Mouse (Mus musculus) ES-E14 (cell line): ENCODE data around the gene Gif.

ENCODE experiments used
- CHD2 ChIP-seq: IDR thresholded peaks from 2 replicates; pipeline ENCODE4 v1.6.1; 2014; ENCODE audit warnings: mild to moderate bottlenecking, low read depth, low read length, inconsistent platforms
- HCFC1 ChIP-seq: IDR thresholded peaks from 2 replicates; pipeline ENCODE4 v1.6.1; 2012; ENCODE audit warnings: low read length, inconsistent platforms, borderline replicate concordance; ENCODE audit not compliant: insufficient read depth
- MAFK ChIP-seq: IDR thresholded peaks from 2 replicates; pipeline ENCODE4 v1.6.1; 2014; ENCODE audit warnings: mild to moderate bottlenecking, low read depth, low read length, inconsistent platforms; ENCODE audit not compliant: insufficient read depth

DNA sequence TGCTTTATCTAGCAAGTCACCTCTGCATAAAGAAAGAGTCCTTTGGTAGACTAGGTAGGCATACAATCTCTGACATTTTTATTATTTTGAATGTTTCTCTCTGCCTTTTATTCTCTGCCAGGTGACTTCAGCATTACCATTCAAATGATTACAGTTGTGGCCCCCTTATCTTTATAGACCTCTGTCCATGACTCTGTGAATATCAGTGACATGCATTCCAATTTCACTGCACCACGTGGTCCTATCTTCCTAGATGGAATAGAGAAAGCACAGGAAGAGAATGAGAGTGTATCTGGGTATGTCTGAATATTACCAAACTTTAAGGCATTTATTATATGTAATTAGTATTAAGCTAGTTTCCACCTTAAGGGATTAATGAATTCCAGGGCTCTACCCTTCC lies 10.9 kb upstream of the Gif start:
- TF ChIP-seq MAFK, result no peak
- no peak for TF ChIP-seq CHD2
- no peak for TF ChIP-seq HCFC1
